ENCODE assay signal across 31 mouse cellular contexts in genomic region chr11:86764501-86764900, GRCm38 (mm10).
"Had no signal": no experiment of that assay in that cellular context is flagged by ENCODE, and none has a peak within 500 bp of the region (broad histone marks: within the 10 kb centered on the region; RNA-seq: fewer than 3 reads in every experiment).

No protein-coding gene starts in this region.

- H3K4me1 ChIP-seq: limb, embryonic 10.5 days; limb, embryonic 12.5 days; limb, embryonic 13.5 days; limb, embryonic 15.5 days; lung, embryonic 15.5 days; midbrain, embryonic 10.5 days; midbrain, embryonic 12.5 days; midbrain, embryonic 13.5 days; midbrain, embryonic 15.5 days had no signal

- H3K27me3 ChIP-seq: limb, embryonic 12.5 days; limb, embryonic 13.5 days; limb, embryonic 15.5 days; liver, embryonic 12.5 days; liver, embryonic 13.5 days; liver, embryonic 15.5 days; lung, embryonic 15.5 days; megakaryocyte, embryonic 14.5 days; midbrain, embryonic 12.5 days; midbrain, embryonic 13.5 days; midbrain, embryonic 15.5 days had no signal

- H3K36me3 ChIP-seq: liver, embryonic 13.5 days; liver, embryonic 15.5 days; midbrain, embryonic 15.5 days had no signal

- H3K9ac ChIP-seq: limb, embryonic 12.5 days; limb, embryonic 13.5 days; limb, embryonic 15.5 days; liver, embryonic 12.5 days; liver, embryonic 13.5 days; liver, embryonic 14.5 days; liver, embryonic 15.5 days; liver, postnatal 0 days; lung, embryonic 14.5 days; lung, embryonic 15.5 days; midbrain, embryonic 12.5 days; midbrain, embryonic 13.5 days; midbrain, embryonic 15.5 days had no signal

- H3K27ac ChIP-seq: limb, embryonic 10.5 days; limb, embryonic 12.5 days; limb, embryonic 13.5 days; limb, embryonic 15.5 days; liver, embryonic 12.5 days; liver, embryonic 13.5 days; liver, embryonic 14.5 days; liver, embryonic 15.5 days; lung, embryonic 15.5 days; macrophage; midbrain, embryonic 10.5 days; midbrain, embryonic 12.5 days; midbrain, embryonic 13.5 days; midbrain, embryonic 15.5 days had no signal

- H3K4me2 ChIP-seq: limb, embryonic 12.5 days; limb, embryonic 13.5 days; limb, embryonic 15.5 days; liver, embryonic 11.5 days; liver, embryonic 12.5 days; liver, embryonic 13.5 days; liver, embryonic 15.5 days; lung, embryonic 14.5 days; lung, embryonic 15.5 days; midbrain, embryonic 11.5 days; midbrain, embryonic 12.5 days; midbrain, embryonic 13.5 days; midbrain, embryonic 15.5 days had no signal

- H3K4me3 ChIP-seq: limb, embryonic 10.5 days; limb, embryonic 12.5 days; limb, embryonic 13.5 days; limb, embryonic 15.5 days; liver, embryonic 12.5 days; liver, embryonic 13.5 days; liver, embryonic 15.5 days; lung, embryonic 15.5 days; megakaryocyte, embryonic 14.5 days; midbrain, embryonic 10.5 days; midbrain, embryonic 12.5 days; midbrain, embryonic 13.5 days; midbrain, embryonic 15.5 days; myocyte had no signal

- ATAC-seq: liver, embryonic 12.5 days; liver, postnatal 0 days; lung, postnatal 0 days; midbrain, embryonic 13.5 days; midbrain, embryonic 15.5 days; midbrain, embryonic 16.5 days had no signal

- DNase-seq: left cerebral cortex, postnatal 4 days; liver; liver, embryonic 13.5 days; liver, postnatal 0 days; lung, adult 18-20 months; lung, adult 2 months; lung, embryonic 14.5 days; lung, postnatal 10 days; lung, postnatal 14 days; lung, postnatal 36 days; lung, postnatal 4 days; midbrain, embryonic 14.5 days had no signal

- H3K9me3 ChIP-seq: limb, embryonic 10.5 days; limb, embryonic 12.5 days; limb, embryonic 13.5 days; limb, embryonic 15.5 days; liver, embryonic 13.5 days; liver, embryonic 15.5 days; lung, embryonic 15.5 days; megakaryocyte, embryonic 14.5 days; midbrain, embryonic 10.5 days; midbrain, embryonic 12.5 days; midbrain, embryonic 13.5 days; midbrain, embryonic 15.5 days had no signal
